Mouse (Mus musculus): ENCODE results near the gene Capn13. TPM values are rescaled to one million over a fixed set of nuclear protein-coding genes. Genes with fewer than 3 reads are reported as not detected.

Gene Capn13
- 7.6 and 22.7 TPM in 2 replicates for polyA plus RNA-seq (2012; rRNA removed)

- 66% methylated on average over 2 of the region's 2 CpGs for WGBS
These were observed at the start of gene Capn13 for GRCm38 (mm10) chr17:73400862-73401261. Capn13 (minus strand) TSS chr17:73400866.

GRCm38 (mm10) chr17:73449104-73449503, 48.4 kb upstream of the Capn13 start:
- DNase-seq (ENCODE audit: low read depth, low spot score), result no peak

More at GRCm38 (mm10) chr17:73400862-73401261, at the start of gene Capn13:
- no peak for DNase-seq (ENCODE audit: low read depth, low spot score)

DNA sequence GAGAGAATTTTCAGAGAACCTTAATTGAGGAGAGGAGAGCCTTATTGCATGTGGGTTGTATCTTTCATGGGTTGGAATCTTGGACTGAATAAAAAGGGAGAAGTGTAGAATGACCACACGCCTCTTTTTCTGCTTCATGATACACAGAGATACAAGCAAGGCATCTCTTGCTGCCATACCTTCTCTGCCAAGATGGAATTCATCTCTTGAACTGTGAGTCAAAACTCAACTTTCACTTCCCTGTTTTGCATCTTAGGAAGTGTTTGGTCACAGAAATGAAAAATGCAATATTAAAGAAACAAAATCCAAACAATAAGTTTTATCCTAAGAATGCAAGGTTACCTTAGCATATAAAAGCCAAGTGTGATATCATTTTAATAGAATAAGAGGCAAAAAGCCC, 40.1 kb upstream of the Capn13 start:
- no peak for DNase-seq (ENCODE audit: low read depth, low spot score)
- 86% methylated on average over 1 of the region's 1 CpGs for WGBS

- DNase-seq (ENCODE audit: low read depth, low spot score), result no peak
- WGBS, result 22% methylated on average over 2 of the region's 2 CpGs
These were observed 31.9 kb upstream of the Capn13 start for GRCm38 (mm10) chr17:73432564-73433006.

DNA sequence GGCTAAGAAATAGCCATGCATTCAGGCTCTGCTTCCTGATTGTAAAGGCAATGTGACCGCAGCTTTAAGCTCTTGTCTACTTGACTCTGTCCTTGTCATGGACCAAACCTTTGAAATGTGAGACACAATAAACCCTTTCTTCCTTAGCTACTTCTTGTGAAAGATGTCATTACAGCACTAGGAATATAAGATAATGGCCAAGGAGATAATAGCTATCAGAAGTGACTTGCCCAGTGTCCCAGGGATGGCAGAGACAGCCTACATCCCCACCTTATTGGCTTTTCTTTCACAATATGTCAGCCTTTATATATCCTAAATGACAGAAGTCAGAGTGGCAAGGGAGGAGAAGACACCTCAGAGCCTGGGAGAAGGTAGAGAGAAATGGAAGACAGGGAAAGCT, 31.4 kb upstream of the Capn13 start:
- no peak for DNase-seq (ENCODE audit: low read depth, low spot score)
- 69% methylated on average over 1 of the region's 1 CpGs for WGBS

DNA sequence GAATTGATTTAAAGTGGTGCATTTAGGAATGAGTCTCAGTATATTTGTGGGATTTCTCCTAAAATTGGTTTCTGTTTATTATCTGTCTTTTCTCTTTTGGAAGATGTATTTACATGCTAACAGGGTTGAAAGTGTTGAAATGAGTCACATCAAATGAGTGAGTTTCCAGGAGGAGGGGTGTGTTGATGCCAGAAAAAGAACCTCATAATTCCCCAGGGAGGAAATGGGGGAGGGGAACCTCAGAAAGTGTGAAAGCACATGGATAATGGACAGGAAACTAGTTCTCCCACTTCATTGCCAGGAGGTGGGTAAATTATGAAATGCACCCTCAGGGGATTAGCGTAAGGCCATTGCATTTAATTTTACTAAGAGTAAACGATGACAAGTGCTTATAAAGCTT, 16.7 kb upstream of the Capn13 start:
- no peak for DNase-seq (ENCODE audit: low read depth, low spot score)
- WGBS, result 57% methylated on average over 2 of the region's 2 CpGs

DNA sequence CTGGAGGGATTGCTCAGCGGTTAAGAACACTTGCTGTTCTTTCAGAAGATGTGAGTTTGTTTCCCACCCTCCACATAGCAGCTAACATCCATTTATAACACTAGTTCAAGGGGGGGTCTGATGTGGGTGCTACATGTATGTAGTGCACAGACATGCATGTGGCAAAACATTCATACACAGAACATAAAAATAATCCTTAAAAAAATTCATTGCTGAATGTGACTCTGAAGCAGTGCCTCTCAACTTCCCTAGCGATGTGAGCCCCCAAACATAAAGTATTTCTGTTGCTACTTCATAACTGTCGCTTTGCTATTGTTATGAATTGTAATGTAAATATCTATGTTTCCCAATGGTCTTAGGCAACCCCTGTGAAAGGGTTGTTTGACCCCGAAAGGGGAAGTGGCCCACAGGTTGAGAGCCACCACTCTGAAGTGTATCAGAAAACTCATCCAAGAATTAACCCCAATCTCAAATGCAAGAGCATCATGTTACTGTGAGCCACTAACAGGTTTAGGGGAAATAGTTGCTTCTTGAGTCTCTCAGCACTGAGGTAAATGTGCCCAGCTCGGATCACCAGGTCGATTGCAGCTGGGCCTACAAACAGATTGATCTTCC, 15.6 kb upstream of the Capn13 start:
- WGBS, result 65% methylated on average over 6 of the region's 6 CpGs
- no peak for DNase-seq (ENCODE audit: low read depth, low spot score)

GRCm38 (mm10) chr17:73411817-73412216, 11.2 kb upstream of the Capn13 start:
- 65% methylated on average over 4 of the region's 4 CpGs for WGBS
- no peak for DNase-seq (ENCODE audit: low read depth, low spot score)

GRCm38 (mm10) chr17:73401272-73401671, 606 bp upstream of the Capn13 start:
- 46% methylated on average over 2 of the region's 2 CpGs for WGBS
- DNase-seq (ENCODE audit: low read depth, low spot score), result no peak

DNA sequence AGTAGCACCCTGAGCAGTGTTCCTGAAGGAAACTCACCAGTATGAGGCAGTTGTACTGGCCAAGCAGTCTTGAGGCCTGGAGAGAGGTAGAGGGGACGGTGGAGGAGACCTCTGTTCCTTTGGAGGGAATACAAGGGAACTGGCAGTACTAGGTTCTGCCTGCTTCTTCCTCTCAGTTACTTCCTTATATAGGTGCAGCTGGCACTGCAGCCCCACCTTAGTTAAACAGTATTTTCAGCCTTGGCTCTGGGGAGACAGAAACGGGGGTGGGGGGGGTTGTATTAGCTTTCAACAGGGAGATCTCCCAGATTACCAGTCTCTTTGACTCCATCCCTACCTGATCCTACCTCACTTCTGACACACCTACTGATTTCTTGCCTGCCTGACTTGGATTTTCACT, 1.5 kb downstream of the Capn13 start:
- WGBS, result 18% methylated on average over 2 of the region's 2 CpGs
- no peak for DNase-seq (ENCODE audit: low read depth, low spot score)

DNA sequence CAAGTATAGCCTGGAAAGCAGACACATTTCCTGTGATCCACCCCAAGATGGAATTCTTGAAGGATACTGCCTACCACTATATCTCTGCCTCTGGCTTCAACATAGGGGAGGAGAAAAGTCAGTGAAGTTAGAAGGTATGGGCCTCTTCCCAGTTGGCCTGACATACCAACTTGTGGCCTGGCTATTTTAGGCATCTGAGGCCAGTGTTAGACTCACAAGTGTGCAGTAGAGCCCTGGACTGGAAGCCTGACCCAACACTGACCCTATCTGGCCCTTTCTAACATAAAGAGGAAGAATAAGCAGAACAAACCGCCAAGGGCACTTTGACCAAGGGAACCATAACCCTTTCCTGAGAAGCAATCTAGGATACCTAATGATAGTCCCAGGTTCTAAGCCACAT, 7.3 kb downstream of the Capn13 start:
- DNase-seq (ENCODE audit: low read depth, low spot score), result no peak
- WGBS, result 79% methylated on average over 1 of the region's 1 CpGs

GRCm38 (mm10) chr17:73391771-73392170, 8.9 kb downstream of the Capn13 start:
- DNase-seq (ENCODE audit: low read depth, low spot score), result no peak
- WGBS, result 85% methylated on average over 4 of the region's 4 CpGs

DNA sequence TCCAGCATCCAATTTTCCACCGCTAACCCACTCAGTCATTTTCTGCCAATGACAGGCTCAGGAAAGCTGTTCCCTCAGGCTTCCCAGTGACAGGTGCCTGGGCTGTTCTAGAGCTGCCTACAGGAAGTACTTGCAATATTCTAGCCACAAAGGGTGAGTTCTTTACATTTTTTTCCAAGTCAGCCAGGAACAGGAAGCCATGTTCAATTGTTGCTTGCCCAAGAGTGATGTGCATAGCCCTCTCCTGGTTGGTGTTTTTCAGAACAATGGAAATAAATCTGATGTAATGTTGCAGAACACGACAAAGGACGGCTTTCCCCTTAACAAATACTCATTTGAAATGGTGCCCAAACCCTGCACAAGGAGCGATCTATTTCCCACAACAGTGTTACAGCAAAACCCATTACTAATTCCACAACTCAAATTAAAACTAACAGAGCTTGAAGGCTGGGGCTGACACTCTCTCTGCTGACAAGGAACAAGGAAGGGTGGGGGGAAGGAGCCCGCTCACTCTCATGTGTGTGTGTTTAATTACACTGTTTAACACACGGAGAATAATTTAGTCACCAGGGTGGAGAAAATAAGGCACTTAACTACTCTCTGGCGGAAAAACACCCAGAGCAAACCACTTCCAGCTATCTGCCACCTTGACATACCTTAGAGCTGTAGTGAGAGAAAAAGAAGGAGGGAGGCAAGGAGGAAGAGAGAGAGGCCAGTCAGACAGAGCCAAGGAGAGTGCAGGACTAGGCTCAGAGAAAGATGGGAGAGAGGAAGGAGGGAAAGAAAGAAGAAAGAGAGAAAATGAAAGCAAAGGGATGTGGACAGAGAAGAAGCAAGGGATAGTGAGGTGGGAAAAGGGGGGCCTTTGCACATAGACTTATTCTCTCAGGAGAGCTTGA, 10.2 kb downstream of the Capn13 start:
- no peak for DNase-seq (ENCODE audit: low read depth, low spot score)
- 36% methylated on average over 7 of the region's 7 CpGs for WGBS

DNA sequence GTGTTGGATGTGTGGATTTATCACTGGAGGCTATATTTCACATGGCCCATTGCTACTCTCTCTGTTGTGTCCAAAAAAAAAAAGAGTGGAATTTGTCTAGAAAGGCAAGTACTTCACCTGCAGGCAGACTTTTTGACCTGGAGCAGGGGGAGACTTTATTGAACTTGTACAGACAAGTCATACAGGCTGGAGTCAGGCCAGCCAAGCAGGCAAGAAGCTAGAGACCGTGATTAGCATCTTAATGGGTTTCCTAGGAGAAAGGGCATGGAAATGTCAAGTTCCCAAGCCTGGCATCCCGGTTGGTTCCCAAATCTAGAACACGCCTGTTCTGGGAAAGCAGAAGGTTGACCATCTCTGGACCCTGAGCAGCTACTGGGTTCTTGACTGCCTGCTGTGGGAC, 11.3 kb downstream of the Capn13 start:
- 75% methylated on average over 3 of the region's 3 CpGs for WGBS
- DNase-seq (ENCODE audit: low read depth, low spot score), result no peak

DNA sequence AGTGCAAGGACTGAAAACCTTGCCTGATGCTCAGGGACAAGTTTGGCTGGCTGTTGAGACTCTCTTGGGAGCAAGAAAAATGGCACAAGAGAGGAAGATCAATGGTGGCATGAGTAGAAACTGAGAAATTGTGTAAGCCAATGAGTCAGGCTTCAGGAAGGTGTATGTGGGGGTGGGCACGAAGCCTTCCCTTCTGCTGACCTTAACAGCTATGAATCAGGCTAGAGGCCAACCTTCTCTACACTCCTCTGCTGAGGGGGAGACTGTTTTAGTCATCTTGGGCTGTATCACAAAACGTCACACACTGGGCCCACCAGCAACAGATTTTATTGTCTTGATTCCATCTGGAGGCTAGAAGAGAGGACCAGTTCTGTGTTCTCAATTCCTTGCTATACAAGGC, 14.1 kb downstream of the Capn13 start:
- no peak for DNase-seq (ENCODE audit: low read depth, low spot score)
- WGBS, result 80% methylated on average over 2 of the region's 2 CpGs

- WGBS, result 44% methylated on average over 3 of the region's 3 CpGs
These were observed 14.7 kb downstream of the Capn13 start for GRCm38 (mm10) chr17:73385940-73386339.

DNA sequence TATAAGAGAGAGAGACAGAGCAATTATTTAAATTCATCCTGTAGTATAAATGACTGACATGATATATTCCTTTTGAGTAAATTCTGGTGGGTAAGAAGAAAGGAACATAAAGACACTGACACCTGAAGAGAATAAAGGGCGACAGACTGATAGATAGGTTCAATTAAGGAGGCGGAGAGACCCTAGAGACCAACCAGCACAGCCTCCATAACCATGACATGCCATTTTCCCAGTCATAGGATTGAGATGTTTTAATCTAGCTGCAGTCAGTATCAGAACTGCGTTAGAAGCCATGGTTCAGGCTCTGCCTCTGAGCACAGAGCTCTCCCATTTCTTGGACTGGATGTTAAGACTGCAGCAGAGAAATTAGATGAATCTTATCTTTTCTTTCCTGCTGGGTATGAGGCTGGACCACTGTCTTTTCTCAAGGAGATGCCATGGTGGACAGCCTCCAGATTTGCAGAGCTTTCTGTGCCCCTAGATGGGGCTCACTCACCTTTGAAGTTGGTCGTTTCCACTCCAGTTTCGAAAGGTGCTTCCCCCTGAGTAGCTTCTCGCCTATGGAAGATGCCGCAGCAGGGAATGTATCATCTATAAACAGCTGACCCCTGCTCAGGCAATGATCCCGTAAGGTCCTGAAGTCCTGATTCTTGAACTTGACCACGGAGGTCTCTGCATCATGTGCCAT, 18.2 kb downstream of the Capn13 start:
- DNase-seq (ENCODE audit: low read depth, low spot score), result no peak
- 74% methylated on average over 9 of the region's 9 CpGs for WGBS

More at GRCm38 (mm10) chr17:73385940-73386339, 14.7 kb downstream of the Capn13 start:
- DNase-seq (ENCODE audit: low read depth, low spot score), result no peak

- DNase-seq (ENCODE audit: low read depth, low spot score), result no peak
- WGBS, result 91% methylated on average over 3 of the region's 3 CpGs
These were observed 19.0 kb downstream of the Capn13 start for GRCm38 (mm10) chr17:73381681-73382080.

- no peak for DNase-seq (ENCODE audit: low read depth, low spot score)
These were observed 22.7 kb downstream of the Capn13 start for GRCm38 (mm10) chr17:73377778-73378484.

DNA sequence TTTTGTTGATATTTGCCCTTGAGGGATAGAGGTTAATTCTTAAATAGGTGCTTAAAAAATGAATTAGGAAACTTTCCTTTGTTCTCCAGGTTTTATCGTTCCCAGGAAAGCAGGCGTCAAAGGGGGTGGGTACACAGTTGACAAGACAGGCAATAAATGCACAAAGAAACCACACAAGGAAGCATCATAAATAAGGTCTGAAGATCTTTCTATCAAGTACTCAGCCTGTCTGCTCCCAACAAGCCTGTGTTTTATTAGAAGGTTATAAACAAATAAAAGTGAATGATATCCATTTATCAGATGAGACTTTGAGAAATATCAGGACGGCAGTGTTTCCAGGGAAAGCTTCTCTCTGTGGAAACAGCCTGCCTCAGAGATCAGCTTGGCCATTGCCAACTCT, 33.3 kb downstream of the Capn13 start:
- 11% methylated on average over 3 of the region's 3 CpGs for WGBS
- no peak for DNase-seq (ENCODE audit: low read depth, low spot score)

More at GRCm38 (mm10) chr17:73377778-73378484, 22.7 kb downstream of the Capn13 start:
- WGBS, result 36% methylated on average over 7 of the region's 7 CpGs

Data from large intestine, adult 2 months (tissue).